In the genomic region with DNA sequence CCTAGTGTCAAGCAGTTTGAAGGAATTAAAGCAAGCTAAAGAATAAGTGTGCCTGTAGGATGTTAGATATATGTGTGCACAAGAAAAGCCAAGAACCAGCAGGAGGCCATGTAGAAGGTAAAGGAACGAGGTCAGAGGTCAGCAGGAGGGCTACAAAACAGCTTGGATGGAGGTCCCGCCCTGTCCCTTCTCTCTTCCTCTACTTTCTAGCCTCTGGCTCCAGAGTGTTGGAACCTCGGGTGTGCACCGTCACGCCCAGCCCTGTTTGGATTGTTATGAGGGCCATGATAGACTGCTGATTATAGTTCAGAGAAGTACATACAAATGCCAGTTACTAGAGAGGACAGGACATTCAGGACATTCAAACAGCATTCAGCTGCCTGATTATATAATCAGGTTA, we compare ENCODE assay signal across 14 mouse cellular contexts.
"Had no signal": no experiment of that assay in that cellular context is flagged by ENCODE, and none has a peak within 500 bp of the region (broad histone marks: within the 10 kb centered on the region; RNA-seq: fewer than 3 reads in every experiment).

No protein-coding gene starts in this region.

- DNase-seq: liver, embryonic 13.5 days; liver, postnatal 0 days; lung, adult 2 months; lung, postnatal 14 days; lung, postnatal 4 days; right cerebral cortex, postnatal 25 days; right cerebral cortex, postnatal 4 days; spleen, adult 18-20 months; thymus, adult 18-20 months; thymus, postnatal 14 days; thymus, postnatal 36 days had no signal

- ATAC-seq: liver, postnatal 0 days; lung, postnatal 0 days; midbrain, embryonic 13.5 days; midbrain, embryonic 15.5 days had no signal
